Mouse (Mus musculus) MEL (cell line): ENCODE results near the gene D10Wsu102e. TPM values are rescaled to one million over a fixed set of nuclear protein-coding genes. Genes with fewer than 3 reads are reported as not detected.

Experiments used
- DNase-seq: peaks from one replicate; pipeline ENCODE4 v3.0.0; 2011; ENCODE audit warnings: low read depth, low spot score
- H3K27ac ChIP-seq: 2 replicates; pipeline ENCODE4 v1.5.1; 2012; ENCODE audit warnings: low read depth, mild to moderate bottlenecking, control low read depth, low read length, moderate library complexity; ENCODE audit not compliant: control insufficient read depth
- H3K27me3 ChIP-seq, 2 experiments: fragments of 150-350 bp in 1 of 2; sonication (generic) in 1 of 2; 2 replicates each; pipeline ENCODE4 v1.6.1; 2012; ENCODE audit warnings: low read length in 2 of 2, mild to moderate bottlenecking in 2 of 2, improper control_type of control experiment in 1 of 2, moderate library complexity in 1 of 2; ENCODE audit not compliant: insufficient read depth in 2 of 2, control insufficient read depth in 1 of 2
- H3K36me3 ChIP-seq, 2 experiments: 2 replicates each; pipeline ENCODE4 v1.6.1; 2012 to 2014; ENCODE audit warnings: low read length in 2 of 2, improper control_type of control experiment in 1 of 2, inconsistent platforms in 1 of 2, mild to moderate bottlenecking in 1 of 2; ENCODE audit not compliant: insufficient read depth in 2 of 2, control insufficient read depth in 1 of 2
- H3K4me1 ChIP-seq, 2 experiments: fragments of 150-350 bp in 1 of 2; sonication (generic) in 1 of 2; 2 replicates each; pipeline ENCODE4 v1.6.1; 2012; ENCODE audit warnings: low read length in 2 of 2, improper control_type of control experiment in 1 of 2, mild to moderate bottlenecking in 1 of 2; ENCODE audit not compliant: insufficient read depth in 2 of 2, control insufficient read depth in 1 of 2
- H3K4me3 ChIP-seq, 2 experiments: fragments of 150-350 bp in 1 of 2; sonication (generic) in 1 of 2; 2 replicates each; pipeline ENCODE4 v1.5.1; 2012; ENCODE audit warnings: low read depth in 2 of 2, low read length in 2 of 2, mild to moderate bottlenecking in 2 of 2, moderate library complexity in 2 of 2, control low read depth in 1 of 2, improper control_type of control experiment in 1 of 2; ENCODE audit not compliant: control insufficient read depth in 1 of 2, insufficient read depth in 1 of 2
- H3K79me2 ChIP-seq: 2 replicates; pipeline ENCODE4 v1.6.1; 2012; ENCODE audit warnings: mild to moderate bottlenecking, low read length, moderate library complexity; ENCODE audit not compliant: control insufficient read depth, poor library complexity, insufficient read depth
- H3K9ac ChIP-seq: 2 replicates; pipeline ENCODE4 v1.6.1; 2012; ENCODE audit warnings: low read depth, mild to moderate bottlenecking, control low read depth, low read length, moderate library complexity; ENCODE audit not compliant: control insufficient read depth, poor library complexity, severe bottlenecking
- H3K9me3 ChIP-seq: fragments of 150-350 bp; sonication (generic); replicated peaks from 2 replicates; pipeline ENCODE4 v1.6.1; 2012; ENCODE audit warnings: mild to moderate bottlenecking, low read length, improper control_type of control experiment, moderate library complexity; ENCODE audit not compliant: insufficient read depth
- CHD1 ChIP-seq: IDR thresholded peaks from 2 replicates; pipeline ENCODE4 v1.6.1; 2012; ENCODE audit warnings: low read depth, mild to moderate bottlenecking, inconsistent platforms, low read length, improper control_type of control experiment
- CHD2 ChIP-seq: IDR thresholded peaks from 2 replicates; pipeline ENCODE4 v1.6.1; 2011; ENCODE audit warnings: low read length, improper control_type of control experiment
- E2F4 ChIP-seq: IDR thresholded peaks from 2 replicates; pipeline ENCODE4 v1.6.1; 2011; ENCODE audit warnings: low read depth, low read length, improper control_type of control experiment, borderline replicate concordance
- EP300 ChIP-seq, 2 experiments: IDR thresholded peaks; 2 replicates each; pipeline ENCODE4 v1.6.1; 2011; ENCODE audit warnings: improper control_type of control experiment in 2 of 2, low read length in 2 of 2, low read depth in 1 of 2, mild to moderate bottlenecking in 1 of 2
- ETS1 ChIP-seq: IDR thresholded peaks from 2 replicates; pipeline ENCODE4 v1.6.1; 2012; ENCODE audit warnings: low read depth, mild to moderate bottlenecking, inconsistent platforms, low read length, improper control_type of control experiment, moderate library complexity
- GATA1 ChIP-seq: IDR thresholded peaks from 2 replicates; pipeline ENCODE4 v1.6.1; 2011; ENCODE audit warnings: low read depth, low read length, improper control_type of control experiment
- JUND ChIP-seq: IDR thresholded peaks from 2 replicates; pipeline ENCODE4 v1.6.1; 2011; ENCODE audit warnings: low read depth, mild to moderate bottlenecking, improper control_type of control experiment, low read length
- KAT2A ChIP-seq: conservative IDR thresholded peaks from 2 replicates; pipeline ENCODE4 v1.6.1; 2012; ENCODE audit warnings: low read depth, low read length, improper control_type of control experiment, inconsistent platforms
- MAX ChIP-seq: IDR thresholded peaks from 2 replicates; pipeline ENCODE4 v1.6.1; 2011; ENCODE audit warnings: low read length, improper control_type of control experiment
- MAZ ChIP-seq: IDR thresholded peaks from 2 replicates; pipeline ENCODE4 v1.6.1; 2012; ENCODE audit warnings: low read depth, mild to moderate bottlenecking, inconsistent platforms, low read length, improper control_type of control experiment
- MXI1 ChIP-seq: IDR thresholded peaks from 2 replicates; pipeline ENCODE4 v1.6.1; 2011; ENCODE audit warnings: mild to moderate bottlenecking, low read depth, low read length, improper control_type of control experiment
- MYB ChIP-seq: IDR thresholded peaks from 2 replicates; pipeline ENCODE4 v1.6.1; 2011; ENCODE audit warnings: mild to moderate bottlenecking, low read depth, low read length, improper control_type of control experiment
- MYC ChIP-seq: IDR thresholded peaks from 2 replicates; pipeline ENCODE4 v1.6.1; 2011; ENCODE audit warnings: low read depth, mild to moderate bottlenecking, low read length, improper control_type of control experiment, moderate library complexity
- POLR2A ChIP-seq, 2 experiments: IDR thresholded peaks; 2 replicates each; pipeline ENCODE4 v1.6.1; 2011 to 2012; ENCODE audit warnings: low read length in 2 of 2, mild to moderate bottlenecking in 2 of 2, control low read depth in 1 of 2, improper control_type of control experiment in 1 of 2, low read depth in 1 of 2, moderate library complexity in 1 of 2; ENCODE audit not compliant: control insufficient read depth in 1 of 2, insufficient read depth in 1 of 2, poor library complexity in 1 of 2
- POLR2AphosphoS5 ChIP-seq: IDR thresholded peaks from 2 replicates; pipeline ENCODE4 v1.6.1; 2012; ENCODE audit warnings: low read depth, borderline replicate concordance, mild to moderate bottlenecking, inconsistent platforms, low read length, moderate library complexity, mixed read lengths
- SMC3 ChIP-seq: IDR thresholded peaks from 2 replicates; pipeline ENCODE4 v1.6.1; 2011; ENCODE audit warnings: low read depth, low read length, improper control_type of control experiment
- TAL1 ChIP-seq: IDR thresholded peaks from 2 replicates; pipeline ENCODE4 v1.6.1; 2012; ENCODE audit warnings: mild to moderate bottlenecking, inconsistent platforms, low read length, moderate library complexity, mixed read lengths
- UBTF ChIP-seq: IDR thresholded peaks from 2 replicates; pipeline ENCODE4 v1.6.1; 2012; ENCODE audit warnings: low read depth, mild to moderate bottlenecking, inconsistent platforms, low read length, improper control_type of control experiment, moderate library complexity, borderline replicate concordance; ENCODE audit not compliant: insufficient read depth
- ZC3H11A ChIP-seq: IDR thresholded peaks from 2 replicates; pipeline ENCODE4 v1.6.1; 2012; ENCODE audit warnings: low read depth, mild to moderate bottlenecking, inconsistent platforms, low read length, improper control_type of control experiment
- ZKSCAN1 ChIP-seq: IDR thresholded peaks from 2 replicates; pipeline ENCODE4 v1.6.1; 2012; ENCODE audit warnings: low read depth, mild to moderate bottlenecking, inconsistent platforms, low read length, improper control_type of control experiment, moderate library complexity
- ZNF384 ChIP-seq: IDR thresholded peaks from 2 replicates; pipeline ENCODE4 v1.6.1; 2012; ENCODE audit warnings: low read depth, mild to moderate bottlenecking, inconsistent platforms, low read length, improper control_type of control experiment
- polyA plus RNA-seq, 2 experiments: library from polyadenylated mRNA; stranded (reverse) in 1 of 2; unstranded in 1 of 2; fragments of >175 nt in 1 of 2; fragments of >200 nt in 1 of 2; gene quantifications; 2 replicates each; pipeline versions ENCODE4 v1.2.1 to v1.2.4; 2012; ENCODE audit warnings: low replicate concordance in 2 of 2, low read depth in 1 of 2; ENCODE audit not compliant: insufficient read length in 2 of 2, insufficient read depth in 1 of 2, missing spikeins in 1 of 2
- total RNA-seq: library from RNA; depleted of rRNA; stranded (reverse); fragments of 300-350 nt; gene quantifications from 2 replicates; pipeline ENCODE4 v1.2.3, GENCODE M21; 2012

Gene D10Wsu102e
- total and polyA plus RNA-seq, 3 experiments = 1.9 to 2.7 (median 2.2) TPM

DNA sequence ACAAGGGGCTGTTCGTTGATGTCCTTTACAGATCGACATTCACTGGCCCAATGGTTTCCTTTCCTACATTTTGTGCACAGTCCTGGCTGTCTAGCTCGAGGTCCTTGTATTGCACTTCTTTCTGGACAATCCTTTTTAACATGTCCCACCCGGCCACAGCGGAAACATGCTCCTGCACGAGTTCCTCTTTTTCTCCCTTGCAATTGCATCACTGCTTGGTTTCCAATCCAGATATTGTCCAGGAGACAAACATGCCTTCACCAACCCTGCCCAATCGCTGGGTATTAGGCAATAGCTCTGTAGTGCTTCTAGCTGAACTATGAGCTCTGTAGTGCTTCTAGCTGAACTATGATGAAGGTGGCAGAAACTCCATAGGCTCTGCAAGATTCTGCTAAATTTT lies 88.6 kb downstream of the D10Wsu102e start:
- no peaks in the 10 kb centered on the region; a peak in 3 of 4 replicates for H3K36me3 ChIP-seq
- peak; percentile 18 for DNase-seq
- no peak overlapping the region for H3K27ac ChIP-seq
- H3K27me3 ChIP-seq = no peaks in the 10 kb centered on the region
- H3K4me3 ChIP-seq = no peak overlapping the region
- H3K9ac ChIP-seq = no peak overlapping the region
- H3K79me2 ChIP-seq = no peaks in the 10 kb centered on the region
- no peaks in the 10 kb centered on the region for H3K4me1 ChIP-seq
- H3K9me3 ChIP-seq = no peaks in the 10 kb centered on the region
- no peak for TF ChIP-seq POLR2AphosphoS5
- TF ChIP-seq MAZ = no peak
- TF ChIP-seq UBTF = no peak
- no peak for TF ChIP-seq E2F4
- no peak for TF ChIP-seq SMC3
- no peak for TF ChIP-seq KAT2A
- no peak for TF ChIP-seq MAX
- TF ChIP-seq EP300 (IDR thresholded peaks at IDR 0.05; ENCODE audit: low read depth in 1 of 2, low read length in 2 of 2) = no peak
- TF ChIP-seq MXI1 = no peak
- no peak for TF ChIP-seq ZKSCAN1
- no peak for TF ChIP-seq CHD2

DNA sequence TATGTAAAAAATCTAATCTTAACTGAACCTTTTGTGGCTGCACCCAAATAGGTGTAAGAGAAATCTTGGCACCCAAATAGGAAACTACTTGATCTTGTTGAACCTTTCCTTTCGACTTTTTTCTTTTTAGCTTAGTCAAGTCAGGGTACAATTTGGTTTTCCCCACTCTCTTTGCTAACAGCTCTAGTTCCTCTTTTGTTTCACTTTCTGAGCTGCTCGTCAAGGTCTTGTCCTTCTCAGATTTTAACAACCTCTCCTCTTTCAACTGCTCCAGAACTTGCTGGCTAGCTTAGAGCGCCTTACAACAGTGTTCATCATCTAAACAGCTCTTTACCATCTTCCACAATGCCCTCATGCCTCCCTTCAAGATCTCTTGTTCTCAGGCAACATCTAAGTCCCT lies 97.5 kb downstream of the D10Wsu102e start:
- Histone ChIP-seq H3K9me3 (no peaks in the 10 kb centered on the region), H3K4me3 (no peak overlapping the region), H3K4me1 (no peaks in the 10 kb centered on the region), H3K9ac (no peak overlapping the region), H3K36me3 (peaks cover 0 to 6% of the 10 kb centered on the region in 2 experiments; a peak in 2 of 4 replicates), H3K79me2 (no peaks in the 10 kb centered on the region), H3K27me3 (no peaks in the 10 kb centered on the region), H3K27ac (no peak overlapping the region)
- TF ChIP-seq MYC = no peak
- no peak for TF ChIP-seq ZNF384
- TF ChIP-seq TAL1 = no peak
- TF ChIP-seq CHD1 = no peak
- TF ChIP-seq ZKSCAN1 = no peak
- TF ChIP-seq ZC3H11A = no peak
- no peak for TF ChIP-seq POLR2A (IDR thresholded peaks at IDR 0.05; ENCODE audit: control insufficient read depth in 1 of 2, insufficient read depth in 1 of 2, low read depth in 1 of 2, low read length in 2 of 2, poor library complexity in 1 of 2)
- no peak for TF ChIP-seq GATA1
- TF ChIP-seq MYB = no peak
- no peak for TF ChIP-seq JUND
- no peak for TF ChIP-seq ETS1
- TF ChIP-seq MAX = no peak
- peak; percentile 9 for DNase-seq
